Mouse (Mus musculus): Measurements from ENCODE around the gene Adcy6. TPM values are rescaled to one million over a fixed set of nuclear protein-coding genes. Genes with fewer than 3 reads are reported as not detected.
A peak's percentile ranks its signal among the peaks of the same experiment; 100 is the strongest.

Gene Adcy6
- 15.9 and 18.6 TPM in 2 replicates for polyA plus RNA-seq (2016; fragmentation: Nextera tagmentation; extraction: Ambion mirVana)

DNA sequence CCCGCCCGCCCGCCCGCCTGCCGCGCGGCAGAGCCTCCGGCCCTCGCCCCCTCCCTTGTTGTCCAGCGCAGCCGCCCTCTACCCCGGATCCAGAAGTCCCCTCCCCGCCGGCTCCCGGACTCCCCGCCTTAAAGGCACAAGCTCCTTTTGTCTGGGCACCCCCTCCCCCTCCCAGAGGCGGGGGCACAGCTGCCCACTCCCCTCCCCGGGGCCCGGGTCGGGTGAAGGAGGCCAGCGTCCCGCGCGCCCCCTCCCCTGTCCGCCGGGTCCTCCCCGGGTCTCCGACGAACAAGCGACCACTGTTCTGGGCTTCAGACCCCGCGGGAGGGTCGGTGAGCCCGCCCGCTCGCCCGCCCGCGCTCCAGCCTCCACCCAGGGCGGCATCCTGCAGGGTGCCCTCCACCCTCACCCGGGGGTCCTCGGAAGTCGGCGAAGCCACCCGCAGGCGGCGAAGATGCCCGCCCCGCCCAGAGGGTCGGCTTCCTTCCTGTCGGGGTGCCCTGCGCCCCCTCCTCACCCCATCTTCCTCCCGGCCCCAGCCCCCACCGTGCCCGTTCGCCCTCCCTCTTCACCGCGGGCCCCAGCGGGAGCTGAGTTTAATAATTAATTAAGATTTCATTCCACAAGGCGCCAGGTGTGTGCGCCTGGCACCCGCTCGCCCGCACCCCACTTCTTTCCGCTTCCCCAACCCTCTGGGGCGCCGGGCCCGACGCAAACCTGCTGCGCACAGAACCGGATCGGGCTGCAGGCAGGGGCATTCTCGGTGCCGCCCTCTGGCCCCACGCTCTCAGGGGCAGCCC is at the start of gene Adcy6:
TSS of gene Adcy6 (minus strand) at position 746 of the 800 bp plus-strand sequence.
- peak; percentile 84 for ATAC-seq (ENCODE audit: low FRiP score)
- Histone ChIP-seq H3K4me2 (replicated peaks) (peak within 1 kb of the TSS; percentile 94), H3K27me3 (no peaks in the 10 kb centered on the region), H3K4me3 (peak within 1 kb of the TSS; percentile 81), H3K9ac (peak within 1 kb of the TSS; percentile 92), H3K27ac (peak within 1 kb of the TSS; percentile 88), H3K4me1 (peaks cover 30% of the 10 kb centered on the region), H3K36me3 (peaks cover under 1% of the 10 kb centered on the region), H3K9me3 (replicated peaks) (no peaks in the 10 kb centered on the region)
- under 1% methylated on average over 55 of the region's 75 CpGs for WGBS

DNA sequence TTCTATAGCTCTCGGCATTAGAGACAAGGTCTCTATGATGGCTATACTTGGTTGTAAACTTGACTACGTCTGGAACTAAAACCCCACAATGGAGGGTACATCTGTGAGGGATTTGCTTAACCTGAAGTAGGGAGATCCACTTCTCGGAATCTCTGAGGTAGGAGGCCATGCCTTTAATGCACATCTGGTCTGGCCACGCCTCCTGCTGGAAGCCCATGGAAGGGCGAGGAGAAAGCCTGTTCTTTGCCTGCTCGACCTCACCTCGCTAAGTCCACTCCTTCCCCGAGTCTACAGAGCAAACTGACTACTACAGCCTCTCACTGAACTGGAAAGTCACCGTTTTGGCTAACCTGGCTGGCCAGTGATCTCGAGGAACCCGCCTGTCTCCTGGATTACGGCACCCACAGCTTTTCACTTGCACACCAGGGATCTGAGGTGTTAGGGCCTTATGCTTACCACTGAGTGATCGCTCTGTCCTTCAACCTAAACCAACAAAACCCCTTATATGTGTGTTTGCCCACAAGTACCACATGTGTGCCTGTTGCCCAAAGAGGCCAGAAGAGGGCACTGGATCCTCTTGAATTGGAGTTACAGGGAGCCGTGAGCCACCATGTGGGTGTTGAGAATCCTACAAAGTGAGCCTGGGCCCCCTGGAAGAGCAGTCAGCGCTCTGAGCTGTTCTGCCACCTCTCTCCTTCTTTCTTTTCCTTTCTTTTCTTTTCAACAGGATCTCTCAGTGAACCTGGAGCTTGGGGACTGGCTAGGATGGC is 47.3 kb upstream of the Adcy6 start:
- no peaks in the 10 kb centered on the region for H3K27me3 ChIP-seq
- H3K4me2 ChIP-seq (replicated peaks) = no peak overlapping the region
- no peak overlapping the region for H3K9ac ChIP-seq
- H3K4me3 ChIP-seq = no peak overlapping the region
- H3K4me1 ChIP-seq = peaks cover 12% of the 10 kb centered on the region
- no peak for ATAC-seq (ENCODE audit: low FRiP score)
- peaks cover 64% of the 10 kb centered on the region for H3K36me3 ChIP-seq
- 87% methylated on average over 15 of the region's 15 CpGs for WGBS
- no peaks in the 10 kb centered on the region for H3K9me3 ChIP-seq (replicated peaks)
- H3K27ac ChIP-seq = no peak overlapping the region

DNA sequence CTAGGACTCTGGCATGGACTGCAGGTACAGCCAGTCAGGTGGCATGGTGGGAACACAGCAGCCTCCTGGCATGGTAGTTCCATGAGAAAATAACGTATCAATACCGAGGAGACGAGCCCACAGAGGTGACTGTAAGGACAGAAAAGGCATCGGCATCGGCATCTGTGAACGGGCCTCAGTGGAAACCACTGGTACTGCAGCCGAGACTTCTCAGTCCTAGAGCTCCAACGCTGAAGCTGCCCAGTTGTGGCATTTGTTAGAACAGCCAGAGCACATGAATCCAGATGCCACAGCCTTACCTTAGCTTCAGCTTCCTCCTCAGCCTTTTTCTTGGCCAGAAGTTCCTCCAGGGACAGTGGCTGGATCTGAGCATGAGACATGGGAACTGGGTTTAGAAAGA is 42.3 kb upstream of the Adcy6 start:
- Histone ChIP-seq H3K4me1 (no peaks in the 10 kb centered on the region), H3K36me3 (peaks cover 96% of the 10 kb centered on the region), H3K9ac (no peak overlapping the region), H3K27me3 (no peaks in the 10 kb centered on the region), H3K4me3 (no peak overlapping the region), H3K4me2 (replicated peaks) (no peak overlapping the region), H3K9me3 (replicated peaks) (no peaks in the 10 kb centered on the region), H3K27ac (no peak overlapping the region)
- ATAC-seq (ENCODE audit: low FRiP score) = no peak
- 93% methylated on average over 8 of the region's 8 CpGs for WGBS

DNA sequence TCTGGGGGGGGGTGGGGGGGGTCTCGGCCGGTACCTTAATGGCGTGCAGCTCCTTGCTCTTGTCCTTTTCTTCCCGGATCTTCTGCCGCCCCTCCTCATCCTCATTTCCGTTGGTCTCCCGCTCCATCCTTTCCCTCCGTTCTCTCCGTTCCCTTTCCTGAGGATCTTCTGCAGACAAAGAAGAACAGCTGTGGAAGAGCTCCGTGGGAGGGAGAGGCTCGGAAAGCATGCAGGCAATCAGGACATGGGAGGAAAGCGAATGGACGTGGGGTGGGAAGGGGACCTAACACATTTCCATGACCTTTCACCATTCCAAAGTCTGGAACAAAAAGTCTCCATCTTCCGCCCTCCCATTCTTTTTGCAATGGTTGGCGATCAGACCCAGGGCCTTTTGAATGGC is 41.6 kb upstream of the Adcy6 start:
- no peak overlapping the region for H3K4me3 ChIP-seq
- no peaks in the 10 kb centered on the region for H3K9me3 ChIP-seq (replicated peaks)
- peaks cover 96% of the 10 kb centered on the region for H3K36me3 ChIP-seq
- no peak overlapping the region for H3K4me2 ChIP-seq (replicated peaks)
- H3K27ac ChIP-seq = no peak overlapping the region
- no peaks in the 10 kb centered on the region for H3K27me3 ChIP-seq
- WGBS = 94% methylated on average over 15 of the region's 15 CpGs
- no peaks in the 10 kb centered on the region for H3K4me1 ChIP-seq
- no peak overlapping the region for H3K9ac ChIP-seq
- ATAC-seq (ENCODE audit: low FRiP score) = no peak

DNA sequence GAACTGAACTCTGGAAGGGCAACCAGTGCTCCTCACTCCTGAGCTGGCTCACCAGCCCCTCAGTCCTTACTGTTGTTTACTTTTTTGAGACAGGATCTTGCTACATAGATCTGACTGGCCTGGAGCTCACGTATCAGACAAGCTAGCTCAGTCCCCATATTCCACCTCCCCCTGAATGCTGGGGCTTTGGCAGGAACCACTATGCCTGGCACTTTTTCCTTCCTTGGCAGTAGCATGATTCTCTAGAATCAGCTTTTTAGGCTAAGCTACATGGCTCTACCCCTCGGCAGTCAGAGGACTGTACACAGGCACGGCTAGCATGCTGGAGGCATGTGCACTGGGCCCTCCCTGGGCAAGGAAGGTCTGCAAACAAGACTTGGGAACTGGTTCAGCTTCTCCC is 38.2 kb upstream of the Adcy6 start:
- Histone ChIP-seq H3K4me1 (no peaks in the 10 kb centered on the region), H3K36me3 (peaks cover 98% of the 10 kb centered on the region), H3K4me2 (replicated peaks) (no peak overlapping the region), H3K9ac (no peak overlapping the region), H3K27ac (no peak overlapping the region), H3K4me3 (no peak overlapping the region), H3K9me3 (replicated peaks) (no peaks in the 10 kb centered on the region), H3K27me3 (no peaks in the 10 kb centered on the region)
- no peak for ATAC-seq (ENCODE audit: low FRiP score)
- 99% methylated on average over 3 of the region's 3 CpGs for WGBS

DNA sequence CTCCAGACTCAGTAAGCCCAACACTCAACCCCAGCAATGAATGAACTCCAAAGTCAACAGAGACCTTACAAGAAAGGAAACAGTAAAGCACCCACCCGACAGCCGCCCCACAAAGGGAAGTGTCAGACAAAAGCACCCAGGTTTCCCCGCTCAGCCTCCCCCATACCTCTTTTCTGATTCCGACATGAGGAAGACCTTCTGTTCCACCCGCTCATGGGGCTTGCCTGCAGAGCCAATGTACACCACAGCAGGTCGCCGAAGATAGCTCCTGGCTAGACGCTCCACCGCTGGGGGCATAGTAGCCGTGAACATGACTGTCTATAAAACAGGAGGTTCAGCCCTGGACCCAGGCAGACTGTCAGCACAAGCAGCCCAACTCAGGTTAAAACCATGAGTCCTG is 37.4 kb upstream of the Adcy6 start:
- 94% methylated on average over 10 of the region's 10 CpGs for WGBS
- peaks cover 98% of the 10 kb centered on the region for H3K36me3 ChIP-seq

DNA sequence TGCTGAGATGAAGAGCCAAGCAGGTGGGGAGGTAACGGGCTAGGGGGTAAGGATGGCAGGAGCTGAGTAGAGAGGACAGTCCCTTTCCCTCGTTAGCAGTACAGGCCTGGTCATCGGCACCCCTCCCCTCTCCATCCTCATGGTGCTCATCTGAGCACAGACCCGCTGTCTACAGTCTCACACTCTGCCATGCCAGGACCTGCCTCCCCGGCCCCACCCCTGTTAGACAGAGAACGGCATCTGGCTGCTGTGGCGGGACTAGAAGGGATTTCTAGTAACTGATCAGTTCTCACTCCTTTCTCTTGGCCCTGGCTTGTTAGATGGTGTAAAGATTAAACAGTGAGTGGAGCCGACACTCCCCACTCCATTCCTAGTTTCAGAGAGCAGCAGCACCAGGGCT is 36.9 kb upstream of the Adcy6 start:
- H3K36me3 ChIP-seq = peaks cover 98% of the 10 kb centered on the region
- H3K27me3 ChIP-seq = no peaks in the 10 kb centered on the region
- H3K4me2 ChIP-seq (replicated peaks) = no peak overlapping the region
- H3K4me3 ChIP-seq = no peak overlapping the region
- no peak overlapping the region for H3K9ac ChIP-seq
- H3K27ac ChIP-seq = no peak overlapping the region
- 91% methylated on average over 8 of the region's 8 CpGs for WGBS
- no peaks in the 10 kb centered on the region for H3K9me3 ChIP-seq (replicated peaks)
- H3K4me1 ChIP-seq = no peaks in the 10 kb centered on the region
- ATAC-seq (ENCODE audit: low FRiP score) = no peak

More for the DNA sequence above, 37.4 kb upstream of the Adcy6 start:
- Histone ChIP-seq H3K4me1 (no peaks in the 10 kb centered on the region), H3K27me3 (no peaks in the 10 kb centered on the region), H3K4me3 (no peak overlapping the region), H3K4me2 (replicated peaks) (no peak overlapping the region), H3K27ac (no peak overlapping the region), H3K9ac (no peak overlapping the region), H3K9me3 (replicated peaks) (no peaks in the 10 kb centered on the region)
- no peak for ATAC-seq (ENCODE audit: low FRiP score)

DNA sequence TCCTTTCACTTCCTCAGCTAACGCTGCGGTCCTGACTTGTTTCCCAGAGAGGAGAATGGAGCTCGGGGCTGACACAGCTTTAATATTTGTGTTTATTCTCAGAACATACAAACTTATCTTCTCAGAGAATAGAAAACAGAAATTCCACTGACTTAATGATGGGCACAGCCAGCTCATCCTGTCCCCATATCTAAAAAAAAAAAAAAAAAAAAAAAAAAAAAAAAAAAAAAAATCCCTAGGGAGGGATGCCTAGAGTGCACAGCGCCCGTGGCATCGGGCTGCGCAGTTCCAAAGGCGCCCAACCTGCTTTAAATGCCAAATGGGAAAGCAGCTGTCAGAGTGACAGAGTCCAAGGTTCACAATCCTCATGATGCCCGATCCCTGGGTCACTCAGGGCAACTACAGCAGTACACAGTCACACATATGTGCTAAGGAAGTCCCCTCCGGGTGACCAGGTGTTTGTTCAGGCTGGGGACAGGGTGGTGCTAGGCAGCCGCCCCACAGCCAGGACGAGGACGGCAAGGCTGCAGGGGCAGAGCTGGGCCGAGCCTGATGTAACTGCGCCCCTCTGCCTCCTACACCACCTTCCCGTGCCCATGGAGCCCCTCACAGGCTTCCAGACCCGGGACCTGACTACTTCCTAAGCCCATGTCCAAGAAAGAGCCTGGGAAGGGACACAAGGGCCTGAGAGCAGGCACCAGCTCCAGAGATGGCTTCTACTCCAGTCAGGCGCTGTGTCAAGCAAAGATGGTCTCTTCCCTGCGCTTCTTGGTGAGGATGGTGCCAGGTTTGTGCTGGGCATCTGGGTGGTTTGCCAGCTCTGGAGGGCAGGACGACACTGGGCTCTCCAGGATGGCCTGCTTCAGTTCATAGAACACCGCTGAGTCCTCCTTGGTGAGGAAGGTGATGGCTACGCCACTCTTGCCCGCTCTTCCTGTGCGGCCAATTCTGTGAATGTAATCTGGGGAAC is 35.5 kb upstream of the Adcy6 start:
- Histone ChIP-seq H3K27ac (0 out of 2 replicates have a peak overlapping the region, but pooled peaks have one; percentile 23), H3K4me2 (replicated peaks) (no peak overlapping the region), H3K36me3 (peaks cover 98% of the 10 kb centered on the region), H3K9me3 (replicated peaks) (no peaks in the 10 kb centered on the region), H3K4me3 (no peak overlapping the region), H3K4me1 (no peaks in the 10 kb centered on the region), H3K27me3 (no peaks in the 10 kb centered on the region), H3K9ac (no peak overlapping the region)
- no peak for ATAC-seq (ENCODE audit: low FRiP score)
- WGBS = 92% methylated on average over 24 of the region's 24 CpGs

DNA sequence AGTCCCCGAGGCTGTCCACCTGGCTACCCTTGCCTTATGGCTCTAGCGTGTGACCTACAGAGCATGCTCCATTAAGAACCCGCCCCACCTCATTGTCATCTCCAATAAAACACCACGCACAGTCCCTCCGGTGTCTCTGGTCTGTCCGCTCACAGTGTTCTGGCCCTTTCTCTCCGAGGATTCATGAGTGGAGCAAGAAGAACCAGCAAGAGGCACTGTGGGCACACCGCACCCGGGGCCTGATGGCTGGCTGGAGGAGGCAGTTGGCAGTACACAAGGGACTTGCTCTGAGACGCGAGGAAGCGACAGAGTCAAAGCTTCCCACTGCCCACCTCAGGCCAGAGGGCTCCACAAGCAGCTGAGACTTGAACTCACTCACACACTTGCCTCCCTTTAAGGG is 34.5 kb upstream of the Adcy6 start:
- no peaks in the 10 kb centered on the region for H3K27me3 ChIP-seq
- H3K27ac ChIP-seq = 0 out of 2 replicates have a peak overlapping the region, but pooled peaks have one; percentile 13
- no peaks in the 10 kb centered on the region for H3K4me1 ChIP-seq
- WGBS = 85% methylated on average over 12 of the region's 12 CpGs
- no peaks in the 10 kb centered on the region for H3K9me3 ChIP-seq (replicated peaks)
- H3K4me2 ChIP-seq (replicated peaks) = no peak overlapping the region
- no peak for ATAC-seq (ENCODE audit: low FRiP score)
- no peak overlapping the region for H3K9ac ChIP-seq
- H3K36me3 ChIP-seq = peaks cover 98% of the 10 kb centered on the region
- H3K4me3 ChIP-seq = no peak overlapping the region

DNA sequence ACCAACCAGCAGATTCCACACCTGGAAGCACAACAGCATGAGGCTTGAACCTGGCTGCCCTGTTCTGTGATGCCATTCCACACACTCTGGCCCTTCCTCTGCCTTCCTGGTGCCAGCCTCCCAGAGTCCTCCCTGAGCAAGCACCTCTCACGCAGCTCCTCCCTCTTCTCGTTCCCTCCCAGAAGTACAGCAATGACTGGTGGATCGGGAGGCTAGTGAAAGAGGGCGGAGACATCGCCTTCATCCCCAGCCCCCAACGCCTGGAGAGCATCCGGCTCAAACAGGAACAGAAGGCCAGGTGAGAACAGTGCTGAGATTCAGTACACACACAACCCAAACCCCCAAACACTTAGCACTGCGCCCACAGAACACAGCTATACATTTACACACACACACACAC is 30.3 kb upstream of the Adcy6 start:
- ATAC-seq (ENCODE audit: low FRiP score) = no peak
- 28% methylated on average over 7 of the region's 8 CpGs for WGBS
- no peak overlapping the region for H3K4me2 ChIP-seq (replicated peaks)
- no peaks in the 10 kb centered on the region for H3K27me3 ChIP-seq
- no peak overlapping the region for H3K9ac ChIP-seq
- peaks cover 60% of the 10 kb centered on the region for H3K36me3 ChIP-seq
- peaks cover 25% of the 10 kb centered on the region for H3K4me1 ChIP-seq
- no peak overlapping the region for H3K27ac ChIP-seq
- H3K9me3 ChIP-seq (replicated peaks) = no peaks in the 10 kb centered on the region
- H3K4me3 ChIP-seq = no peak overlapping the region

DNA sequence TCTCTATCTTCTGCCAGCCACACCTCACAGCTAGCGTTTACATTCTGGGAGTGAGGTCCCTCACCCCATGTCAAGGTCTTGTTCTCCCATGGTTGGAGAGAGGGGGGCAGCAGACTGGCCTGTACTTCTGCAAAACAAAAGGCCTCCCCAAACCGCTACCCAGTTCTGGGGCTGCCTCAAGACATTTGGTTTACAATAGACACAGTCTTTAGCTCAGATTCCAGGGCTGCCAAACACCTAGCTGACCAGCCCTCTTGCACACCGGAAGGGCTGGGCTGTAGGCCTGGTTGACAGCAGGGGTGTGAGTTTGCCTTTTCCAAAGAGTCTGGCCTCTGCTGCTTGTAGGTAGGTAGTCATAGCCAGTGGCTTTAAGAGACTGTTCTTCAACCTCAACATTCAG is 27.3 kb upstream of the Adcy6 start:
- Histone ChIP-seq H3K36me3 (peaks cover 32% of the 10 kb centered on the region), H3K4me2 (replicated peaks) (peak overlapping the region; percentile 88), H3K27ac (no peak overlapping the region), H3K9me3 (replicated peaks) (no peaks in the 10 kb centered on the region), H3K4me1 (peaks cover 46% of the 10 kb centered on the region), H3K27me3 (peaks cover 18% of the 10 kb centered on the region; the same call in 1 of the 2 replicates), H3K4me3 (peak overlapping the region; percentile 83; the same call in 1 of the 2 replicates), H3K9ac (peak overlapping the region; percentile 94; the same call in 1 of the 2 replicates)
- no peak for ATAC-seq (ENCODE audit: low FRiP score)
- WGBS = 32% methylated on average over 3 of the region's 3 CpGs
